26 mouse cellular contexts compared by ENCODE assay signal in the genomic region with DNA sequence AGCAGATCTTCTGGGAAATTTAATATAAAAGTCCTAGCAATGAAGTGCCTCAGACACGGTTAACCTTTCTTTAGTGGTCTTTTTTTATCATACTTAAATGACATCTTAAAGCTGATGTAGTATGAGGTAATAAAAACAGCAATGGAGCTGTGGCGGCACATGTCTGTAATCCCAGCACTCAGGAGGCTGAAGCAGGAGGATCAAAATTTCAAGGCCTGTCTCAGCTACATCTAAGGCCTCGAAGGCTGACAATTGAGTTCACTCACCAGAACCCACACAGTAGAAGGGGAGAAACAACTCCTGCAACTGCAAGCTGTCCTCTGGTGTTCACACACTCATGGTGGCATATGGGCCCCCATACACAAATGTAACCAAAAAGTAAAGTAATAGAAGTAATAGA. TPM values are rescaled to one million over a fixed set of nuclear protein-coding genes. Genes with fewer than 3 reads are reported as not detected.
DNase-seq lines count a peak whose midpoint lies in the region; ATAC-seq and TF ChIP-seq lines count a peak whose summit lies in the region.
"Had no signal": no experiment of that assay in that cellular context is flagged by ENCODE, and none has a peak within 500 bp of the region (broad histone marks: within the 10 kb centered on the region; RNA-seq: fewer than 3 reads in every experiment).

No protein-coding gene starts in this region.

- no peak overlapping the region for H3K27ac ChIP-seq in forebrain, embryonic 11.5 days (ENCODE audit: low read depth, low read length)
- H3K27ac ChIP-seq in forebrain, embryonic 13.5 days = no peak overlapping the region
- peak overlapping the region; percentile 66; the same call in 1 of the 2 replicates for H3K27ac ChIP-seq in liver, postnatal 0 days (ENCODE audit: low read depth)
- H3K27ac ChIP-seq in liver, embryonic 11.5 days (ENCODE audit: low read depth, low read length) = no peak overlapping the region
- H3K27ac ChIP-seq in bone marrow, adult 2 months (ENCODE audit: control insufficient read depth, insufficient read depth, low read depth, low read length, poor library complexity) = peak overlapping the region; percentile 36; the same call in 1 of the 2 replicates
- H3K27ac ChIP-seq: embryonic facial prominence, embryonic 13.5 days; embryonic facial prominence, embryonic 15.5 days; forebrain, embryonic 10.5 days had no signal

- H3K4me1 ChIP-seq in forebrain, embryonic 11.5 days (replicated peaks; ENCODE audit: control insufficient read depth, insufficient read depth, low read length) = peaks cover 15% of the 10 kb centered on the region
- H3K4me1 ChIP-seq in forebrain, embryonic 13.5 days = peaks cover 14% of the 10 kb centered on the region
- peaks cover 22% of the 10 kb centered on the region for H3K4me1 ChIP-seq in liver, postnatal 0 days (ENCODE audit: insufficient read depth)
- H3K4me1 ChIP-seq in liver, embryonic 11.5 days (replicated peaks; ENCODE audit: control insufficient read depth, insufficient read depth, low read length) = peaks cover 20% of the 10 kb centered on the region
- peaks cover 1% of the 10 kb centered on the region for H3K4me1 ChIP-seq in bone marrow, adult 2 months (ENCODE audit: control insufficient read depth, insufficient read depth, low read length)

- H3K36me3 ChIP-seq in forebrain, embryonic 11.5 days (ENCODE audit: control insufficient read depth, insufficient read depth, low read length) = no peaks in the 10 kb centered on the region
- H3K36me3 ChIP-seq in forebrain, embryonic 13.5 days (ENCODE audit: poor library complexity, severe bottlenecking) = no peaks in the 10 kb centered on the region
- no peaks in the 10 kb centered on the region for H3K36me3 ChIP-seq in liver, postnatal 0 days (replicated peaks; ENCODE audit: insufficient read depth, low read length)
- H3K36me3 ChIP-seq in liver, embryonic 11.5 days (ENCODE audit: control insufficient read depth, insufficient read depth, low read length) = no peaks in the 10 kb centered on the region
- H3K36me3 ChIP-seq: embryonic facial prominence, embryonic 13.5 days; embryonic facial prominence, embryonic 15.5 days; forebrain, embryonic 10.5 days had no signal

- no peaks in the 10 kb centered on the region for H3K27me3 ChIP-seq in forebrain, embryonic 11.5 days (ENCODE audit: control insufficient read depth, insufficient read depth, low read length)
- peaks cover 11% of the 10 kb centered on the region; the same call in 1 of the 2 replicates for H3K27me3 ChIP-seq in forebrain, embryonic 13.5 days
- H3K27me3 ChIP-seq in liver, postnatal 0 days (ENCODE audit: insufficient read depth, low read length) = no peaks in the 10 kb centered on the region
- H3K27me3 ChIP-seq in liver, embryonic 11.5 days (replicated peaks; ENCODE audit: control insufficient read depth, insufficient read depth, low read length) = peaks cover 3% of the 10 kb centered on the region; the same call in 1 of the 2 replicates
- H3K27me3 ChIP-seq: Patski had no signal

- H3K9me3 ChIP-seq in forebrain, embryonic 11.5 days (ENCODE audit: control insufficient read depth, low read length) = no peaks in the 10 kb centered on the region
- no peaks in the 10 kb centered on the region for H3K9me3 ChIP-seq in forebrain, embryonic 13.5 days (replicated peaks)
- no peaks in the 10 kb centered on the region for H3K9me3 ChIP-seq in liver, postnatal 0 days (ENCODE audit: low read length)
- no peaks in the 10 kb centered on the region for H3K9me3 ChIP-seq in liver, embryonic 11.5 days (ENCODE audit: control insufficient read depth, low read length)
- H3K9me3 ChIP-seq: embryonic facial prominence, embryonic 13.5 days; embryonic facial prominence, embryonic 15.5 days; forebrain, embryonic 10.5 days; G1E had no signal

- peak; percentile 35 for DNase-seq in forebrain, embryonic 11.5 days (ENCODE audit: low spot score)
- no peak for DNase-seq in liver, postnatal 0 days
- no peak for DNase-seq in liver, embryonic 11.5 days (ENCODE audit: low spot score)
- peak; percentile 52 for DNase-seq in A20 (ENCODE audit: low read depth, low spot score)
- DNase-seq in left cerebral cortex, adult 8-10 months (ENCODE audit: low spot score in 2 of 2) = no peak
- DNase-seq: adrenal gland, adult 8-10 months; adrenal gland, postnatal 14 days; adrenal gland, postnatal 36 days; cerebellum, adult 11 months; cerebellum, adult 18-20 months; cerebellum, adult 8-10 months; cerebellum, adult 9-11 months; cerebellum, postnatal 14 days; cerebellum, postnatal 36 days; embryo, embryonic 11 days had no signal

- TF ChIP-seq EP300 in liver, postnatal 0 days (IDR thresholded peaks at IDR 0.05; ENCODE audit: low read depth) = no peak

- no peak for TF ChIP-seq POLR2A in bone marrow, adult 2 months (IDR thresholded peaks at IDR 0.05; ENCODE audit: borderline replicate concordance, control insufficient read depth, low read depth, low read length)

- no peak overlapping the region for H3K4me2 ChIP-seq in forebrain, embryonic 11.5 days (ENCODE audit: low read depth, low read length, severe bottlenecking)
- no peak overlapping the region for H3K4me2 ChIP-seq in forebrain, embryonic 13.5 days
- 0 out of 2 replicates have a peak overlapping the region, but pooled peaks have one; percentile 11 for H3K4me2 ChIP-seq in liver, postnatal 0 days (ENCODE audit: low read depth, low read length)
- H3K4me2 ChIP-seq in liver, embryonic 11.5 days = no peak overlapping the region
- H3K4me2 ChIP-seq: embryonic facial prominence, embryonic 13.5 days; embryonic facial prominence, embryonic 15.5 days had no signal

- no peak overlapping the region for H3K9ac ChIP-seq in forebrain, embryonic 11.5 days (ENCODE audit: low read length)
- H3K9ac ChIP-seq in forebrain, embryonic 13.5 days = no peak overlapping the region
- H3K9ac ChIP-seq in liver, postnatal 0 days (replicated peaks) = no peak overlapping the region
- no peak overlapping the region for H3K9ac ChIP-seq in liver, embryonic 11.5 days (ENCODE audit: low read depth, low read length)
- H3K9ac ChIP-seq: embryonic facial prominence, embryonic 13.5 days; embryonic facial prominence, embryonic 15.5 days had no signal

- 91% methylated on average over 3 of the region's 3 CpGs for WGBS in forebrain, embryonic 11.5 days
- 90% methylated on average over 3 of the region's 3 CpGs for WGBS in forebrain, embryonic 13.5 days
- WGBS in liver, postnatal 0 days (ENCODE audit: insufficient replicate concordance) = 74% methylated on average over 3 of the region's 3 CpGs
- 82% methylated on average over 3 of the region's 3 CpGs for WGBS in liver, embryonic 11.5 days
- 77% methylated on average over 3 of the region's 3 CpGs for WGBS in bone marrow, adult 2 months

- H3K4me3 ChIP-seq in forebrain, embryonic 11.5 days (ENCODE audit: low read depth, low read length) = no peak overlapping the region
- no peak overlapping the region for H3K4me3 ChIP-seq in forebrain, embryonic 13.5 days
- no peak overlapping the region for H3K4me3 ChIP-seq in liver, postnatal 0 days (ENCODE audit: low read depth, low read length)
- no peak overlapping the region for H3K4me3 ChIP-seq in liver, embryonic 11.5 days (ENCODE audit: low read depth, low read length)
- H3K4me3 ChIP-seq in bone marrow, adult 2 months (replicated peaks; ENCODE audit: control insufficient read depth, low read depth, low read length) = no peak overlapping the region
- H3K4me3 ChIP-seq: embryonic facial prominence, embryonic 13.5 days; embryonic facial prominence, embryonic 15.5 days; erythroblast, embryonic 14.5 days; forebrain, embryonic 10.5 days had no signal

- TF ChIP-seq CTCF in liver, postnatal 0 days (IDR thresholded peaks at IDR 0.05; ENCODE audit: low read depth) = no peak
- no peak for TF ChIP-seq CTCF in bone marrow, adult 2 months (IDR thresholded peaks at IDR 0.05; ENCODE audit: control insufficient read depth, insufficient read depth, low read length)

- ATAC-seq in forebrain, embryonic 11.5 days (replicated peaks; ENCODE audit: low FRiP score) = no peak
- no peak for ATAC-seq in forebrain, embryonic 13.5 days
- ATAC-seq in liver, postnatal 0 days = no peak
- ATAC-seq in liver, embryonic 11.5 days (replicated peaks; ENCODE audit: low FRiP score) = no peak
- ATAC-seq: activated CD4-positive, CD25-positive, alpha-beta regulatory T cell, adult 4 months; forebrain, embryonic 14.5 days; forebrain, embryonic 16.5 days; Patski had no signal

RNA-seq across cellular contexts. Expression of gene Ccdc88b, which starts 2.0 kb away (rescaled TPM):
- 0.56 and 0.80 TPM in 2 replicates for polyA plus RNA-seq in forebrain, embryonic 11.5 days (2014; fragmentation: Nextera tagmentation; extraction: Ambion mirVana)
- 0.19 and 0.71 TPM in 2 replicates for polyA plus RNA-seq in forebrain, embryonic 13.5 days (2015; fragmentation: Nextera tagmentation; extraction: Ambion mirVana)
- 2.6 and 2.8 TPM in 2 replicates for polyA plus RNA-seq in liver, postnatal 0 days (2015; fragmentation: Nextera tagmentation; extraction: Ambion mirVana)
- 2.8 and 4.4 TPM in 2 replicates for polyA plus RNA-seq in liver, embryonic 11.5 days (2014; fragmentation: Nextera tagmentation; extraction: Ambion mirVana)
- polyA plus RNA-seq in bone marrow, adult 2 months (2011; ENCODE audit: insufficient read depth, insufficient read length, low replicate concordance, missing spikeins) = 29.0 and 66.6 TPM in 2 replicates
- total RNA-seq in left cerebral cortex, adult 8-10 months (2022) = 1 to 10 TPM; 4.6 to 6.3 (median 5.8) TPM

RNA-seq across cellular contexts. Expression of gene Rps6ka4, which starts 19.5 kb away (rescaled TPM):
- polyA plus RNA-seq in forebrain, embryonic 11.5 days (2014; fragmentation: Nextera tagmentation; extraction: Ambion mirVana) = 6.0 and 7.2 TPM in 2 replicates
- polyA plus RNA-seq in forebrain, embryonic 13.5 days (2015; fragmentation: Nextera tagmentation; extraction: Ambion mirVana) = 4.0 and 4.2 TPM in 2 replicates
- 4.2 and 5.2 TPM in 2 replicates for polyA plus RNA-seq in liver, postnatal 0 days (2015; fragmentation: Nextera tagmentation; extraction: Ambion mirVana)
- polyA plus RNA-seq in liver, embryonic 11.5 days (2014; fragmentation: Nextera tagmentation; extraction: Ambion mirVana) = 11.5 and 12.6 TPM in 2 replicates
- polyA plus RNA-seq in bone marrow, adult 2 months (2011; ENCODE audit: insufficient read depth, insufficient read length, low replicate concordance, missing spikeins) = 4.7 and 5.5 TPM in 2 replicates
- total RNA-seq in left cerebral cortex, adult 8-10 months (2022) = 10 to 100 TPM; 41.9 to 59.0 (median 49.0) TPM

RNA-seq across cellular contexts. Expression of gene Trmt112, which starts 49.5 kb away (rescaled TPM):
- 144 and 152 TPM in 2 replicates for polyA plus RNA-seq in forebrain, embryonic 11.5 days (2014; fragmentation: Nextera tagmentation; extraction: Ambion mirVana)
- 141 and 167 TPM in 2 replicates for polyA plus RNA-seq in forebrain, embryonic 13.5 days (2015; fragmentation: Nextera tagmentation; extraction: Ambion mirVana)
- polyA plus RNA-seq in liver, postnatal 0 days (2015; fragmentation: Nextera tagmentation; extraction: Ambion mirVana) = 67.1 and 68.6 TPM in 2 replicates
- 167 and 169 TPM in 2 replicates for polyA plus RNA-seq in liver, embryonic 11.5 days (2014; fragmentation: Nextera tagmentation; extraction: Ambion mirVana)
- 28.6 and 37.9 TPM in 2 replicates for polyA plus RNA-seq in bone marrow, adult 2 months (2011; ENCODE audit: insufficient read depth, insufficient read length, low replicate concordance, missing spikeins)
- 10 to 100 TPM; 35.0 to 55.2 (median 44.9) TPM for total RNA-seq in left cerebral cortex, adult 8-10 months (2022)

RNA-seq across cellular contexts. Expression of gene Prdx5, which starts 49.9 kb away (rescaled TPM):
- 105 and 106 TPM in 2 replicates for polyA plus RNA-seq in forebrain, embryonic 11.5 days (2014; fragmentation: Nextera tagmentation; extraction: Ambion mirVana)
- polyA plus RNA-seq in forebrain, embryonic 13.5 days (2015; fragmentation: Nextera tagmentation; extraction: Ambion mirVana) = 186 and 201 TPM in 2 replicates
- polyA plus RNA-seq in liver, postnatal 0 days (2015; fragmentation: Nextera tagmentation; extraction: Ambion mirVana) = 371 and 389 TPM in 2 replicates
- polyA plus RNA-seq in liver, embryonic 11.5 days (2014; fragmentation: Nextera tagmentation; extraction: Ambion mirVana) = 106 and 117 TPM in 2 replicates
- polyA plus RNA-seq in bone marrow, adult 2 months (2011; ENCODE audit: insufficient read depth, insufficient read length, low replicate concordance, missing spikeins) = 181 and 324 TPM in 2 replicates
- 100 to 1,000 TPM; 294 to 374 (median 338) TPM for total RNA-seq in left cerebral cortex, adult 8-10 months (2022)

Comparison
In these comparisons a context has a peak if more than half of its experiments do, and no peak if none do; other contexts are left out.
1. H3K27ac ChIP-seq: peak in liver, postnatal 0 days (single experiment) and bone marrow, adult 2 months (single experiment); none in forebrain, embryonic 11.5 days (single experiment), forebrain, embryonic 13.5 days (single experiment) and liver, embryonic 11.5 days (single experiment).
2. DNase-seq: peak in forebrain, embryonic 11.5 days (single experiment) and A20 (single experiment); none in liver, postnatal 0 days (single experiment), liver, embryonic 11.5 days (single experiment) and left cerebral cortex, adult 8-10 months (0 of 2).